20 mouse cellular contexts compared by ENCODE assay signal in genomic region chr5:75784998-75785593, GRCm38 (mm10).
DNase-seq lines count a peak whose midpoint lies in the region; ATAC-seq and TF ChIP-seq lines count a peak whose summit lies in the region.
"Had no signal": no experiment of that assay in that cellular context is flagged by ENCODE, and none has a peak within 500 bp of the region (broad histone marks: within the 10 kb centered on the region; RNA-seq: fewer than 3 reads in every experiment).

No protein-coding gene starts in this region.

- 0 out of 2 replicates have a peak, but pooled peaks cover 2% of the 10 kb centered on the region for H3K4me1 ChIP-seq in hindbrain, embryonic 12.5 days
- no peaks in the 10 kb centered on the region for H3K4me1 ChIP-seq in hindbrain, embryonic 10.5 days (replicated peaks)
- no peaks in the 10 kb centered on the region for H3K4me1 ChIP-seq in lung, embryonic 16.5 days (replicated peaks; ENCODE audit: control insufficient read depth, insufficient read depth, low read length)
- no peaks in the 10 kb centered on the region for H3K4me1 ChIP-seq in lung, adult 2 months (ENCODE audit: control insufficient read depth, insufficient read depth, low read length)
- H3K4me1 ChIP-seq in forebrain, embryonic 13.5 days, result peaks cover 9% of the 10 kb centered on the region
- H3K4me1 ChIP-seq: embryonic facial prominence, embryonic 12.5 days; heart, embryonic 12.5 days had no signal

- no peak overlapping the region for H3K27ac ChIP-seq in hindbrain, embryonic 12.5 days
- no peak overlapping the region for H3K27ac ChIP-seq in hindbrain, embryonic 10.5 days
- no peak overlapping the region for H3K27ac ChIP-seq in lung, embryonic 16.5 days (ENCODE audit: low read length)
- no peak overlapping the region for H3K27ac ChIP-seq in forebrain, embryonic 13.5 days
- H3K27ac ChIP-seq: embryonic facial prominence, embryonic 12.5 days; gastrocnemius, adult 2 months; hindbrain, embryonic 13.5 days; hindbrain, postnatal 0 days had no signal

- no peaks in the 10 kb centered on the region for H3K27me3 ChIP-seq in hindbrain, embryonic 12.5 days
- H3K27me3 ChIP-seq in hindbrain, embryonic 10.5 days (ENCODE audit: insufficient read depth, poor library complexity, severe bottlenecking), result no peaks in the 10 kb centered on the region
- H3K27me3 ChIP-seq in lung, embryonic 16.5 days (ENCODE audit: control insufficient read depth, insufficient read depth, low read depth, low read length), result no peaks in the 10 kb centered on the region
- no peaks in the 10 kb centered on the region for H3K27me3 ChIP-seq in forebrain, embryonic 13.5 days
- H3K27me3 ChIP-seq: embryonic facial prominence, embryonic 12.5 days; heart, embryonic 12.5 days; hindbrain, embryonic 13.5 days had no signal

- no peak overlapping the region for H3K4me3 ChIP-seq in hindbrain, embryonic 12.5 days
- H3K4me3 ChIP-seq in hindbrain, embryonic 10.5 days, result no peak overlapping the region
- H3K4me3 ChIP-seq in lung, embryonic 16.5 days (ENCODE audit: low read length), result no peak overlapping the region
- H3K4me3 ChIP-seq in lung, adult 2 months (replicated peaks; ENCODE audit: extremely low read depth, low read depth, low read length), result no peak overlapping the region
- H3K4me3 ChIP-seq in forebrain, embryonic 13.5 days, result no peak overlapping the region
- H3K4me3 ChIP-seq: embryonic facial prominence, embryonic 12.5 days; gastrocnemius, adult 2 months; heart, embryonic 12.5 days; hindbrain, embryonic 13.5 days had no signal

- H3K9me3 ChIP-seq in hindbrain, embryonic 12.5 days (replicated peaks), result no peaks in the 10 kb centered on the region
- H3K9me3 ChIP-seq in hindbrain, embryonic 10.5 days, result no peaks in the 10 kb centered on the region
- H3K9me3 ChIP-seq in lung, embryonic 16.5 days (ENCODE audit: control insufficient read depth, low read length), result no peaks in the 10 kb centered on the region
- H3K9me3 ChIP-seq in forebrain, embryonic 13.5 days (replicated peaks), result no peaks in the 10 kb centered on the region
- H3K9me3 ChIP-seq: embryonic facial prominence, embryonic 12.5 days; heart, embryonic 12.5 days; hindbrain, embryonic 13.5 days had no signal

- H3K4me2 ChIP-seq in hindbrain, embryonic 12.5 days (replicated peaks), result no peak overlapping the region
- no peak overlapping the region for H3K4me2 ChIP-seq in lung, embryonic 16.5 days (ENCODE audit: low read depth, low read length)
- H3K4me2 ChIP-seq in forebrain, embryonic 13.5 days, result no peak overlapping the region
- H3K4me2 ChIP-seq: embryonic facial prominence, embryonic 12.5 days; heart, embryonic 12.5 days; hindbrain, embryonic 13.5 days had no signal

- 87% methylated on average over 8 of the region's 8 CpGs for WGBS in hindbrain, embryonic 12.5 days
- 89% methylated on average over 8 of the region's 8 CpGs for WGBS in hindbrain, embryonic 10.5 days
- WGBS in lung, embryonic 16.5 days, result 50% methylated on average over 8 of the region's 8 CpGs
- WGBS in lung, adult 2 months, result 56% methylated on average over 8 of the region's 8 CpGs
- WGBS in forebrain, embryonic 13.5 days, result 88% methylated on average over 8 of the region's 8 CpGs

- peak overlapping the region; percentile 8; the same call in 1 of the 2 replicates for H3K9ac ChIP-seq in hindbrain, embryonic 12.5 days
- H3K9ac ChIP-seq in lung, embryonic 16.5 days (ENCODE audit: low read length), result no peak overlapping the region
- no peak overlapping the region for H3K9ac ChIP-seq in forebrain, embryonic 13.5 days
- H3K9ac ChIP-seq: embryonic facial prominence, embryonic 12.5 days; heart, embryonic 12.5 days; hindbrain, embryonic 13.5 days had no signal

- ATAC-seq in hindbrain, embryonic 12.5 days (ENCODE audit: low FRiP score), result no peak
- peak; percentile 93 for ATAC-seq in lung, embryonic 16.5 days (ENCODE audit: low read depth)
- no peak for ATAC-seq in forebrain, embryonic 13.5 days
- ATAC-seq: forebrain, embryonic 16.5 days; hindbrain, postnatal 0 days had no signal

- no peak for TF ChIP-seq POLR2A in lung, adult 2 months (IDR thresholded peaks at IDR 0.05; ENCODE audit: borderline replicate concordance, extremely low read depth, low read depth, low read length)

- DNase-seq in adrenal gland, postnatal 14 days, result peak; percentile 15
- DNase-seq in adrenal gland, postnatal 25 days, result no peak
- no peak for DNase-seq in hindbrain, embryonic 10.5 days (ENCODE audit: low spot score)
- no peak for DNase-seq in lung, adult 2 months
- DNase-seq in lung, postnatal 36 days, result peak; percentile 6
- DNase-seq: adrenal gland, postnatal 36 days; cerebellum, adult 11 months; cerebellum, adult 8-10 months; cerebellum, postnatal 14 days; gastrocnemius, adult 2 months; gastrocnemius, postnatal 36 days; heart, adult 18-20 months had no signal

- no peaks in the 10 kb centered on the region for H3K36me3 ChIP-seq in hindbrain, embryonic 12.5 days
- no peaks in the 10 kb centered on the region for H3K36me3 ChIP-seq in hindbrain, embryonic 10.5 days
- no peaks in the 10 kb centered on the region for H3K36me3 ChIP-seq in lung, embryonic 16.5 days (ENCODE audit: control insufficient read depth, insufficient read depth, low read length)
- H3K36me3 ChIP-seq in forebrain, embryonic 13.5 days (ENCODE audit: poor library complexity, severe bottlenecking), result no peaks in the 10 kb centered on the region
- H3K36me3 ChIP-seq: embryonic facial prominence, embryonic 12.5 days; heart, embryonic 12.5 days; hindbrain, embryonic 13.5 days had no signal

- no peak for TF ChIP-seq CTCF in lung, adult 2 months (IDR thresholded peaks at IDR 0.05; ENCODE audit: insufficient read depth, low read length)

Comparison
In these comparisons a context has a peak if more than half of its experiments do, and no peak if none do; other contexts are left out.
1. DNase-seq: peak in adrenal gland, postnatal 14 days (single experiment) and lung, postnatal 36 days (single experiment); none in adrenal gland, postnatal 25 days (single experiment), hindbrain, embryonic 10.5 days (single experiment) and lung, adult 2 months (single experiment).